Mouse (Mus musculus): ENCODE measurements around the gene Htr1f. TPM values are rescaled to one million over a fixed set of nuclear protein-coding genes. Genes with fewer than 3 reads are reported as not detected.

Htr1f gene
- polyA plus RNA-seq, 1 experiment from 2014 or later: 0.06 TPM

DNA sequence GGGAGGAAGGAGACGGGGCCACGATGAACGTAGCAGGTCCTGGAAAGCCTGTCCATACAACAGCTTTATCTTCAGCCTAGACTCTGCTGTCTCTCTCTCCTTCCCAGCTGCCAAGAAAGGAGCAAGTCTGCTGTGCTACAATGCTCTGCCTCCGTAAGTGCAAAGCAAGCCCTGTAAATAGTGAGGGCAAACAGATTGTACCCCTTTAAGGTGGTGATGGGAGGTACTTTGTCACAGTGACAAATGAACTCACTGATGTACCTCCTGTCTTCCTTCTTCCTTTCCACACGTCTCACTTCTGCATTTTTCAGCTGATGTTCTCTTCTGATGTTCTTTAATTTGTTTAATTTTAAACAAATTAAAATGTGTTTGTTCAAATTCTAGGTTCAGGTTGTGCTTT is 221.8 kb downstream of the Htr1f start:
- 70% methylated on average over 5 of the region's 5 CpGs for WGBS
- no peak for ATAC-seq (ENCODE audit: low FRiP score)
- Histone ChIP-seq H3K4me2 (replicated peaks; ENCODE audit: low read depth, low read length) (no peak overlapping the region), H3K27me3 (ENCODE audit: control insufficient read depth, insufficient read depth, low read length) (no peaks in the 10 kb centered on the region), H3K36me3 (ENCODE audit: control insufficient read depth, insufficient read depth, low read length) (no peaks in the 10 kb centered on the region), H3K4me1 (replicated peaks; ENCODE audit: control insufficient read depth, insufficient read depth, low read length) (no peaks in the 10 kb centered on the region), H3K9me3 (ENCODE audit: control insufficient read depth, low read length) (no peaks in the 10 kb centered on the region), H3K4me3 (ENCODE audit: low read depth, low read length) (no peak overlapping the region), H3K9ac (ENCODE audit: low read depth, low read length) (no peak overlapping the region), H3K27ac (ENCODE audit: low read depth, low read length) (no peak overlapping the region)
- no peak for DNase-seq (ENCODE audit: low spot score)

DNA sequence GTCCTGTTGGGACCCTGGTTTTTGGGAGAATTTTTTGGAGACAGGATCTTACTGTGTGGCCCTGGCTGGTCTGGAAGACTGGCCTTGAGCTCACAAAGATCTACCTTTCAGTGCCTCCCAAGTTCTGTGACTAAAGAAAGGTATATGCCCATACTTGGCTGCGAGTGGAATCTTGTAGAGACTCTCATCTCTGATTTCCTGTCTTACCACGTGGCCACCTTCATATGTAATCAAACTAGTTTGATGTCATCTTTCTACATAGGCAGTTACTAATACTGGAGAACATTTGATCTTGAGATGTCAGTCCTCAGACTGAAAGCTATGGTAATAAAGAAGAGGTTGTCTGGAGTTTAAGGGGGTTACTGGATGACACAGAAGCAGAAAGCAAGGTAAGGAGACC is 224.2 kb downstream of the Htr1f start:
- Histone ChIP-seq H3K36me3 (ENCODE audit: control insufficient read depth, insufficient read depth, low read length) (no peaks in the 10 kb centered on the region), H3K9me3 (ENCODE audit: control insufficient read depth, low read length) (no peaks in the 10 kb centered on the region), H3K4me1 (replicated peaks; ENCODE audit: control insufficient read depth, insufficient read depth, low read length) (no peaks in the 10 kb centered on the region), H3K9ac (ENCODE audit: low read depth, low read length) (no peak overlapping the region), H3K4me2 (replicated peaks; ENCODE audit: low read depth, low read length) (no peak overlapping the region), H3K4me3 (ENCODE audit: low read depth, low read length) (no peak overlapping the region), H3K27me3 (ENCODE audit: control insufficient read depth, insufficient read depth, low read length) (no peaks in the 10 kb centered on the region), H3K27ac (ENCODE audit: low read depth, low read length) (no peak overlapping the region)
- WGBS: 88% methylated on average over 2 of the region's 2 CpGs
- no peak for ATAC-seq (ENCODE audit: low FRiP score)
- no peak for DNase-seq (ENCODE audit: low spot score)

DNA sequence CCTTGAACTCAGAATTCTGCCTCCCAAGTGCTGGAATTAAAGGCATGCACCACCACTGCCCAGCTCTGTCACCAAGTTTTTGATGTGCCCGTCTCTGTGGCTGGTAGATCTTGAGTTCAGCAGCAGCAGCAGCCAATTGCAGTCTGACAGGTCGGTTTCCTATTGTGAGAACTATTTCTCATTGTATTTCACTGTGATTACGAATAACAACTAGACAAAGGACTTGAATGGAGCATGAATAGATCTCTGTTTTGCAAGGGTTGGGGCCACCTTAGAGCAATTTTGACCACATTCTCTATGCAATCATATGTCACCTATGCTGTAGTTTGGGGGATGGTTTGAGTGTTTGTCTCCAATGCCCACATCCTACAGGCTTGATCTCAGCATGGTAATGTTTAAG is 224.7 kb downstream of the Htr1f start:
- Histone ChIP-seq H3K4me1 (replicated peaks; ENCODE audit: control insufficient read depth, insufficient read depth, low read length) (no peaks in the 10 kb centered on the region), H3K4me2 (replicated peaks; ENCODE audit: low read depth, low read length) (no peak overlapping the region), H3K27ac (ENCODE audit: low read depth, low read length) (no peak overlapping the region), H3K36me3 (ENCODE audit: control insufficient read depth, insufficient read depth, low read length) (no peaks in the 10 kb centered on the region), H3K9me3 (ENCODE audit: control insufficient read depth, low read length) (no peaks in the 10 kb centered on the region), H3K9ac (ENCODE audit: low read depth, low read length) (no peak overlapping the region), H3K4me3 (ENCODE audit: low read depth, low read length) (no peak overlapping the region), H3K27me3 (ENCODE audit: control insufficient read depth, insufficient read depth, low read length) (no peaks in the 10 kb centered on the region)
- WGBS: 59% methylated on average over 3 of the region's 3 CpGs
- ATAC-seq (ENCODE audit: low FRiP score) (no peak), DNase-seq (ENCODE audit: low spot score) (no peak)

DNA sequence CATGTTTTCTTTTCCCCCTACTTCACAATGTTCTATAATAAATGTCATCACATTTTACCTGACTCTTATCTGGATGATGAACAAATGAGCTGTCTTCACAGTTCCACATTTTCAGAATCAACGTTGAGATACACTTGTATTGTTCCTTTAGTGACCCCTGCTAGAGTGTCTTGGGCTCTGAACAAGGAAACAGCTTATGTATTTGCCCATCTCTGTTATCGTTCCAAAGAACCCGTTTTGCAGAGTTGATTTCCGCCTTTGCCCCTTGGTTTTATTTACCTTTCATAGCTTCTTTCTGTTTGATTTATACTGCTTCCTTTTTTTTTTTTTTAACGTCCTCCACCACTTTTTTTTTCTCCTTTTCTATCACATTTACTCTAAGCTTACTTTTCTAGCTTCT is 225.9 kb downstream of the Htr1f start:
- H3K4me1 ChIP-seq (replicated peaks; ENCODE audit: control insufficient read depth, insufficient read depth, low read length): no peaks in the 10 kb centered on the region
- no peaks in the 10 kb centered on the region for H3K9me3 ChIP-seq (ENCODE audit: control insufficient read depth, low read length)
- H3K27ac ChIP-seq (ENCODE audit: low read depth, low read length): no peak overlapping the region
- no peak overlapping the region for H3K4me2 ChIP-seq (replicated peaks; ENCODE audit: low read depth, low read length)
- no peaks in the 10 kb centered on the region for H3K27me3 ChIP-seq (ENCODE audit: control insufficient read depth, insufficient read depth, low read length)
- no peak for DNase-seq (ENCODE audit: low spot score)
- no peak overlapping the region for H3K9ac ChIP-seq (ENCODE audit: low read depth, low read length)
- H3K36me3 ChIP-seq (ENCODE audit: control insufficient read depth, insufficient read depth, low read length): no peaks in the 10 kb centered on the region
- WGBS: 88% methylated on average over 5 of the region's 5 CpGs
- ATAC-seq (ENCODE audit: low FRiP score): no peak
- no peak overlapping the region for H3K4me3 ChIP-seq (ENCODE audit: low read depth, low read length)

DNA sequence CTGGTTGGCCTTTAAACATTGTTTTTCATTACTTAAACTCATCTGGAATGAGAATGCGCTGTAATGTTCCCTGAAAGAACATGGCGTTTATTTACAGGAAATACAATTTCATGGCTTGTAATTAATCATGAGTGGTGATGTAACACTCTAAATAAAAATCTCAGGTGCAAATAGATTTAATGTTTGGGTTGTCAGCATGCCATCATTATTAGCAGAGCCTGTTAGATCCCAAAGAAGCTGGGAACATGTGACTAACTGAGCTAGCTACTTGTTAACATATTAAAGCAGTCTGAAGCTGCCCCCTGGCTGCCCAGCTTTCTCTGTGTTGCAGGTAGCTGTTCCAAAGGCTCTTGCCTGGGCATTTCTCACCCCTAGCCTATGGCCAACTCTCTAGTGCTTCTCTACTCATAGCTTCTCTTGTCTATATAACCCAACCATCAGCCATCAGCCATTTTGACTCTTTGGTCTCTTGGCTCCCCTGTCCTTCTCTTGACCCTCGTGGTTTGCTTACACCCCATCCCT is 227.0 kb downstream of the Htr1f start:
- no peak for ATAC-seq (ENCODE audit: low FRiP score)
- no peaks in the 10 kb centered on the region for H3K9me3 ChIP-seq (ENCODE audit: control insufficient read depth, low read length)
- no peaks in the 10 kb centered on the region for H3K27me3 ChIP-seq (ENCODE audit: control insufficient read depth, insufficient read depth, low read length)
- no peak for DNase-seq (ENCODE audit: low spot score)
- H3K4me3 ChIP-seq (ENCODE audit: low read depth, low read length): no peak overlapping the region
- WGBS: 86% methylated on average over 3 of the region's 3 CpGs
- no peak overlapping the region for H3K27ac ChIP-seq (ENCODE audit: low read depth, low read length)
- H3K36me3 ChIP-seq (ENCODE audit: control insufficient read depth, insufficient read depth, low read length): no peaks in the 10 kb centered on the region
- no peaks in the 10 kb centered on the region for H3K4me1 ChIP-seq (replicated peaks; ENCODE audit: control insufficient read depth, insufficient read depth, low read length)
- H3K4me2 ChIP-seq (replicated peaks; ENCODE audit: low read depth, low read length): no peak overlapping the region
- no peak overlapping the region for H3K9ac ChIP-seq (ENCODE audit: low read depth, low read length)

DNA sequence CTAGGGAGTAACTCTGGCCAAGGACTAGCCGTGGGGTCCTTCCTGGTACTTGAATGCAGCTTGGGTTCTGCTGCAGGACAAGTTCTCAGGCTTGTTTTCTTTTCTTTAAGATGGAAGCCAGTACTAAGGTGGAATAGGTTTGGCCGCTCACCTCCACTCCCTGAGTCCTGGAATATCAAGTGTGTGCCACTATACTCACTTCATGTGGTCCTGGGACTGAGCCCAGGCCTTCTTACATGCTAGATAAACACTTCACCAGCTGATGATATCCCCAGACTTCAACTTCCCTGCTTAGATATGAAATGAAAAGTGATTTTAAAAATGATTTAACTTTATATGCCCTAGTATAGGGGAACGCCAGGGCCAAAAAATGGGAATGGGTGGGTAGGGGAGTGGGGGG is 228.3 kb downstream of the Htr1f start:
- no peaks in the 10 kb centered on the region for H3K27me3 ChIP-seq (ENCODE audit: control insufficient read depth, insufficient read depth, low read length)
- H3K4me1 ChIP-seq (replicated peaks; ENCODE audit: control insufficient read depth, insufficient read depth, low read length): no peaks in the 10 kb centered on the region
- no peaks in the 10 kb centered on the region for H3K9me3 ChIP-seq (ENCODE audit: control insufficient read depth, low read length)
- WGBS: 90% methylated on average over 3 of the region's 3 CpGs
- H3K27ac ChIP-seq (ENCODE audit: low read depth, low read length): no peak overlapping the region
- no peak overlapping the region for H3K4me3 ChIP-seq (ENCODE audit: low read depth, low read length)
- H3K36me3 ChIP-seq (ENCODE audit: control insufficient read depth, insufficient read depth, low read length): no peaks in the 10 kb centered on the region
- no peak overlapping the region for H3K4me2 ChIP-seq (replicated peaks; ENCODE audit: low read depth, low read length)
- H3K9ac ChIP-seq (ENCODE audit: low read depth, low read length): no peak overlapping the region
- DNase-seq (ENCODE audit: low spot score): no peak
- no peak for ATAC-seq (ENCODE audit: low FRiP score)

DNA sequence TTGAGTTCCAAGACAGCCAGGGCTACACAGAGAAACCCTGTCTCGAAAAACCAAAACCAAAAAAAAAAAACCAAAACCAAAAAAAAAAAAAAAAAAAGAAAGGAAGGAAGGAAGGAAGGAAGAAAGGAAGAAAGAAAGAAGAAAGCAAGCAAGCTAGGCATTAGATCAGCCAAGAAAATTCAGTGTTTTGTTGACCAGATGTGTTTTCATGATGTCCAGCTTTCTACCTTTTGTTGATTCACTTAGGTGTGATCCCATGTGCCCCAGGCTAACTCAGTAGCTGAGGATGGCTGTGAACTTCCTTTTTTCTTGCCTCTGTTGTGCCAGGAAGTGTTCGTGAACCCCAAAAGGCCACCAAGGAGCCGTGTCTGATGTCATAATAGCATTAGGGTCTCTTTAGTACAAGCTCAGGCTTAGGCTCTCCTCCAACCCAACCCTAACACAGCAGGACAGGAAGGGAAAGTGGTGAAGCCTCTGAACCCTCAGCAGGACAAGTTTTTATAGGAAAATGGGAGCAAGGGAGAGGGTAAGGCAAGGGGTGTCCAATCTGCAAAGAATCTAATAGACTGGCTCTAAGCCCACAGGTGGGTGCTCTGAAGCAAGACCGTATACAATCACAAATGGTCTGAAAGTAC is 228.9 kb downstream of the Htr1f start:
- Histone ChIP-seq H3K4me1 (replicated peaks; ENCODE audit: control insufficient read depth, insufficient read depth, low read length) (no peaks in the 10 kb centered on the region), H3K4me2 (replicated peaks; ENCODE audit: low read depth, low read length) (no peak overlapping the region), H3K4me3 (ENCODE audit: low read depth, low read length) (no peak overlapping the region), H3K27me3 (ENCODE audit: control insufficient read depth, insufficient read depth, low read length) (no peaks in the 10 kb centered on the region), H3K9me3 (ENCODE audit: control insufficient read depth, low read length) (no peaks in the 10 kb centered on the region), H3K36me3 (ENCODE audit: control insufficient read depth, insufficient read depth, low read length) (no peaks in the 10 kb centered on the region), H3K27ac (ENCODE audit: low read depth, low read length) (no peak overlapping the region), H3K9ac (ENCODE audit: low read depth, low read length) (no peak overlapping the region)
- no peak for DNase-seq (ENCODE audit: low spot score)
- ATAC-seq (ENCODE audit: low FRiP score): no peak
- 72% methylated on average over 4 of the region's 4 CpGs for WGBS

DNA sequence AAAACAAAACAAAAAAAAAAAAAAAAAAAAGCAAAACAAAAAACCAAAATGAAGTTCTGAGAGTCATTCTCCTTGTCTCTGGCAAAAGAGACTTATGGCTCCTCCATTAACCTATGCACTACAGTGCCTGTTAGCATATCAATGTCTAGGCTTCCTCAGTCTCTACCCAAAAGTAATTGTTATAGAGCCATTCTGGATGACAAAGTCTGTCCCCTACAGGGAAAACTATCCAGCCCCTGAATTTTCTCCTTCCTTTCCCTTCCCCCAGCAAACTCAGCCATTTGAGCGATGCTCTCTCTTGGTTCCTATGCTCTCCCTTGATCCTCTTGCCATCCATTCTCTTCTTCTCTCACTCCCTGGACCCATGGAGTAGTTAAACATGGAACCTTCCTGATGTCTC is 229.8 kb downstream of the Htr1f start:
- no peak for DNase-seq (ENCODE audit: low spot score)
- Histone ChIP-seq H3K4me2 (replicated peaks; ENCODE audit: low read depth, low read length) (no peak overlapping the region), H3K4me3 (ENCODE audit: low read depth, low read length) (no peak overlapping the region), H3K36me3 (ENCODE audit: control insufficient read depth, insufficient read depth, low read length) (no peaks in the 10 kb centered on the region), H3K4me1 (replicated peaks; ENCODE audit: control insufficient read depth, insufficient read depth, low read length) (no peaks in the 10 kb centered on the region), H3K9me3 (ENCODE audit: control insufficient read depth, low read length) (no peaks in the 10 kb centered on the region), H3K27ac (ENCODE audit: low read depth, low read length) (no peak overlapping the region), H3K27me3 (ENCODE audit: control insufficient read depth, insufficient read depth, low read length) (no peaks in the 10 kb centered on the region), H3K9ac (ENCODE audit: low read depth, low read length) (no peak overlapping the region)
- WGBS: 75% methylated on average over 1 of the region's 1 CpGs
- no peak for ATAC-seq (ENCODE audit: low FRiP score)

DNA sequence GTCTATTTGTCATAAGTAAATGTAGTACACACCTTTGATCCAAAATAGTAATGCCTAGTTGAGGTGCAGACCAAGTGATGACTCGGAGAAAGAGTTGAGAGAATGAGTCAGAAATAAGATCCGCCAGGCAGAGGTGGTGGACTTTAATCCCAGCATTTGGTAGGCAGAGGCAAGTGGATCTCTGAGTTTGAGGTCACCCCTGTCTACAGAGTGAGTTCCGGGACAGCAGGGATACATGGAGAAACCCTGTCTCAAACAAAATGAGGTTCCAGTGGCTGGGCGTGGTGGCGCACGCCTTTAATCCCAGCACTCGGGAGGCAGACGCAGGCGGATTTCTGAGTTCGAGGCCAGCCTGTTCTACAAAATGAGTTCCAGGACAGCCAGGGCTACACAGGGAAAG is 230.3 kb downstream of the Htr1f start:
- WGBS: 94% methylated on average over 10 of the region's 10 CpGs
- H3K27ac ChIP-seq (ENCODE audit: low read depth, low read length): no peak overlapping the region
- no peaks in the 10 kb centered on the region for H3K9me3 ChIP-seq (ENCODE audit: control insufficient read depth, low read length)
- H3K27me3 ChIP-seq (ENCODE audit: control insufficient read depth, insufficient read depth, low read length): no peaks in the 10 kb centered on the region
- H3K4me1 ChIP-seq (replicated peaks; ENCODE audit: control insufficient read depth, insufficient read depth, low read length): no peaks in the 10 kb centered on the region
- ATAC-seq (ENCODE audit: low FRiP score) (no peak), DNase-seq (ENCODE audit: low spot score) (no peak)
- no peak overlapping the region for H3K9ac ChIP-seq (ENCODE audit: low read depth, low read length)
- no peak overlapping the region for H3K4me2 ChIP-seq (replicated peaks; ENCODE audit: low read depth, low read length)
- no peaks in the 10 kb centered on the region for H3K36me3 ChIP-seq (ENCODE audit: control insufficient read depth, insufficient read depth, low read length)
- no peak overlapping the region for H3K4me3 ChIP-seq (ENCODE audit: low read depth, low read length)
